Mouse (Mus musculus) midbrain, embryonic 16.5 days (tissue): ENCODE data around the gene Camta1. TPM values are rescaled to one million over a fixed set of nuclear protein-coding genes. Genes with fewer than 3 reads are reported as not detected.

Experiments used
- ATAC-seq: fragments of 200-750 bp; cut with Nextera tagmentation; 2 replicates; pipeline ENCODE4 v1.8.0; 2017; ENCODE audit warnings: moderate TSS enrichment
- H3K27ac ChIP-seq: fragments of 300-500 bp; sonication (generic); 2 replicates; pipeline ENCODE4 v1.5.1; 2014; ENCODE audit warnings: mild to moderate bottlenecking, low read length, mixed read lengths
- H3K27me3 ChIP-seq: fragments of 300-500 bp; sonication (generic); 2 replicates; pipeline ENCODE4 v1.6.1; 2014; ENCODE audit warnings: low read depth, low read length, mixed read lengths; ENCODE audit not compliant: control insufficient read depth, insufficient read depth
- H3K36me3 ChIP-seq: fragments of 300-500 bp; sonication (generic); 2 replicates; pipeline ENCODE4 v1.6.1; 2014; ENCODE audit warnings: mild to moderate bottlenecking, low read length, moderate library complexity, mixed read lengths; ENCODE audit not compliant: control insufficient read depth, insufficient read depth
- H3K4me1 ChIP-seq: fragments of 300-500 bp; sonication (generic); 2 replicates; pipeline ENCODE4 v1.6.1; 2014; ENCODE audit warnings: mild to moderate bottlenecking, low read length, mixed read lengths; ENCODE audit not compliant: control insufficient read depth, insufficient read depth
- H3K4me2 ChIP-seq: fragments of 300-500 bp; sonication (generic); 2 replicates; pipeline ENCODE4 v1.6.1; 2014; ENCODE audit warnings: mild to moderate bottlenecking, low read length, mixed read lengths
- H3K4me3 ChIP-seq: fragments of 300-500 bp; sonication (generic); 2 replicates; pipeline ENCODE4 v1.5.1; 2014; ENCODE audit warnings: low read depth, mild to moderate bottlenecking, low read length, moderate library complexity, mixed read lengths
- H3K9ac ChIP-seq: fragments of 300-500 bp; sonication (generic); 2 replicates; pipeline ENCODE4 v1.6.1; 2014; ENCODE audit warnings: low read depth, low read length, mixed read lengths
- H3K9me3 ChIP-seq: fragments of 300-500 bp; sonication (generic); replicated peaks from 2 replicates; pipeline ENCODE4 v1.6.1; 2014; ENCODE audit warnings: mild to moderate bottlenecking, low read length, mixed read lengths; ENCODE audit not compliant: control insufficient read depth, poor library complexity, severe bottlenecking
- WGBS: fragments of 180-500 bp; shearing (Covaris S2); extraction: QIAGEN DNeasy Blood & Tissue Kit; methylation state at CpG from one replicate; pipeline ENCODE4 v1.1.7; 2014; 5-methylcytosine and 5-hydroxymethylcytosine counted together
- polyA plus RNA-seq: library from polyadenylated mRNA; unstranded; fragments of >200 nt; fragmentation: Nextera tagmentation; extraction: Ambion mirVana; gene quantifications from 2 replicates; pipeline ENCODE4 v1.2.1, GENCODE M21; 2015

Camta1 gene
- polyA plus RNA-seq, 1 experiment from 2014 or later, result 159 TPM

DNA sequence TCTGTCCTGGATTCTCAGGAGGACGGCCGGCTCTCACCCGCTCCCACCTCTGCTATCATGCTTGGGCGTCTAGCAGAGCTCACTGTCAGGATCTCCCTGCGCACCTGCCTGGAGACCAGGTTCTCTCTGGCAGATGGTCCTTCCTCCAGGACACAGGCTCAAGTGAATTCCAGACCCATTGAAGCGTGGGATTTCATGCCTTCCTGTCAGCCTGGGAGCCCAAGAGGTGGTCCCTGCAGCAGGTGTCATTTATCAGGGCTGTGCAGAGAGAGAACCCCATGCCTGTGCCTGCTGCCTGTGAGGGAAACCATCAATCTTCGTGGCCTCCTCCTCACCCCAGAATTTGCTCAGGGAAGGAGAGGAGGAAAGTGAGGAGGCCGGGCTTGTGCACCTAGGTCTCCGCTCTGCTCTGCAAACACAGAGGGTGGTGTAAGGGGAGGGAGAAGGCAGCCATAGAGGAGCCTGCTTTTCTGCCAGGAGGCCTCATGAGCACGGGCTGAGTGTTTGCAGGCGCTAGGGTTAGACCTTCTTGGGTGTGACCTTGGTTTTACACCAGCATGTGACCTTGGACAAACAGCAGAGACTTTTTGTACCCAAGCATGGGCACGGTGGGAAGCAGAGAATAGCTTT lies 551.5 kb downstream of the Camta1 start:
- no peak overlapping the region for H3K9ac ChIP-seq
- H3K4me2 ChIP-seq, result no peak overlapping the region
- H3K4me1 ChIP-seq, result peaks cover 15% of the 10 kb centered on the region
- no peak overlapping the region for H3K27ac ChIP-seq
- H3K4me3 ChIP-seq, result no peak overlapping the region
- no peak for ATAC-seq
- no peaks in the 10 kb centered on the region for H3K9me3 ChIP-seq
- H3K27me3 ChIP-seq, result no peaks in the 10 kb centered on the region
- H3K36me3 ChIP-seq, result no peaks in the 10 kb centered on the region
- WGBS, result 63% methylated on average over 12 of the region's 12 CpGs

DNA sequence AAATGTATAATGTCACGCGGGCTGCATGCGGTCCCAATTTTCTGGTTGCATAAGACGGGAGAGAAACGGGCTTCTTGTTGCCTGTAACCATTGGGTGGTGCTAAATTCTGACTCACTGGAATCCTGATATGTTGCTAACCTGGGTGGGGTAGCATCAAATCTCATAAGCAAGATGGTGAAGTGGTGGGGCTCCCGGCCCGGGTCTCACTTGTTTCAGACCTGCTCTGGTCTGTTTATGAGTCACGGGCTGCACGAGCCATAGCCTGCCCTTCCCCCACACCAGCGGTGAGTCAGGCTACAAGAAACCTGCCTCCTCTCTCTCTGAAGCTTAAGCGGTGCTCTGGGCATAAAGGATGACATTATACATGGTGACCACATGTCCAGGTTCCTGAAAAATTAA lies 554.8 kb downstream of the Camta1 start:
- H3K4me2 ChIP-seq, result no peak overlapping the region
- no peak overlapping the region for H3K9ac ChIP-seq
- H3K9me3 ChIP-seq, result no peaks in the 10 kb centered on the region
- no peaks in the 10 kb centered on the region for H3K27me3 ChIP-seq
- no peak for ATAC-seq
- 84% methylated on average over 11 of the region's 11 CpGs for WGBS
- H3K27ac ChIP-seq, result no peak overlapping the region
- no peaks in the 10 kb centered on the region for H3K36me3 ChIP-seq
- no peak overlapping the region for H3K4me3 ChIP-seq
- H3K4me1 ChIP-seq, result peaks cover 24% of the 10 kb centered on the region

DNA sequence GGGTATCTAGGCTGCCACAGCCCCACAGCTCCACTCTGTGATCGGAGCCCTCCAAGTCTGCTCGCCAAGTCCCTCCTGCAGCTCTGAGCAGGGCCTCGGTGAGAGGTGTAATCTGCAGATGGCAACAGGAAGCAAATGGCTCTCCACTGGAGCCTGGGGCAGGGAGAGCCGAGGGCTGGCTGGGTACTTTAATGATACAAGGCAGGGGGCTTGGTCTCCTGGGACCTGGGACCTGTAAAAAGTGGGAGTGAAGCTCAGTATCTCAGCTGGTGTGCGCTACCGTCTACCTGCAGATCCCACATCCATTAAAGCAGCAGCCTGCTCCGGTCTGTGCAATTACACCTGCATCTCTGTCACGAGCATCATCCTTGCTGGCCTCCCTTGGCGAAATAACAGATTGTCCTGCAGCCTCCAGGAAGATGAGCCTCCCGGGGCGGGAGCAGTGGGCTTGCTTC lies 555.3 kb downstream of the Camta1 start:
- no peak for ATAC-seq
- Histone ChIP-seq H3K4me2 (no peak overlapping the region), H3K9me3 (no peaks in the 10 kb centered on the region), H3K27ac (no peak overlapping the region), H3K9ac (no peak overlapping the region), H3K27me3 (no peaks in the 10 kb centered on the region), H3K36me3 (no peaks in the 10 kb centered on the region), H3K4me3 (no peak overlapping the region), H3K4me1 (peaks cover 21% of the 10 kb centered on the region)
- WGBS, result 62% methylated on average over 11 of the region's 11 CpGs

- ATAC-seq, result no peak
- 83% methylated on average over 6 of the region's 6 CpGs for WGBS
- H3K27ac ChIP-seq, result no peak overlapping the region
- H3K4me3 ChIP-seq, result no peak overlapping the region
- peaks cover 20% of the 10 kb centered on the region for H3K4me1 ChIP-seq
- H3K9ac ChIP-seq, result no peak overlapping the region
- peaks cover 2% of the 10 kb centered on the region; the same call in 1 of the 2 replicates for H3K27me3 ChIP-seq
- no peaks in the 10 kb centered on the region for H3K9me3 ChIP-seq
- H3K4me2 ChIP-seq, result no peak overlapping the region
- no peaks in the 10 kb centered on the region for H3K36me3 ChIP-seq
Measured at GRCm38 (mm10) chr4:151305761-151306160, 555.9 kb downstream of the Camta1 start.

GRCm38 (mm10) chr4:151303931-151304330 lies 557.7 kb downstream of the Camta1 start:
- Histone ChIP-seq H3K9me3 (no peaks in the 10 kb centered on the region), H3K4me3 (no peak overlapping the region), H3K4me1 (peaks cover 11% of the 10 kb centered on the region), H3K36me3 (no peaks in the 10 kb centered on the region), H3K27me3 (peaks cover 3% of the 10 kb centered on the region; the same call in 1 of the 2 replicates), H3K9ac (no peak overlapping the region), H3K4me2 (no peak overlapping the region), H3K27ac (no peak overlapping the region)
- ATAC-seq, result no peak
- WGBS, result 70% methylated on average over 3 of the region's 3 CpGs

- 85% methylated on average over 5 of the region's 5 CpGs for WGBS
- no peaks in the 10 kb centered on the region for H3K9me3 ChIP-seq
- H3K36me3 ChIP-seq, result no peaks in the 10 kb centered on the region
- peaks cover 3% of the 10 kb centered on the region; the same call in 1 of the 2 replicates for H3K27me3 ChIP-seq
- ATAC-seq, result no peak
- H3K27ac ChIP-seq, result no peak overlapping the region
- no peak overlapping the region for H3K4me2 ChIP-seq
- H3K4me1 ChIP-seq, result peaks cover 11% of the 10 kb centered on the region
- H3K9ac ChIP-seq, result no peak overlapping the region
- no peak overlapping the region for H3K4me3 ChIP-seq
Measured at GRCm38 (mm10) chr4:151303436-151303835, 558.2 kb downstream of the Camta1 start.

DNA sequence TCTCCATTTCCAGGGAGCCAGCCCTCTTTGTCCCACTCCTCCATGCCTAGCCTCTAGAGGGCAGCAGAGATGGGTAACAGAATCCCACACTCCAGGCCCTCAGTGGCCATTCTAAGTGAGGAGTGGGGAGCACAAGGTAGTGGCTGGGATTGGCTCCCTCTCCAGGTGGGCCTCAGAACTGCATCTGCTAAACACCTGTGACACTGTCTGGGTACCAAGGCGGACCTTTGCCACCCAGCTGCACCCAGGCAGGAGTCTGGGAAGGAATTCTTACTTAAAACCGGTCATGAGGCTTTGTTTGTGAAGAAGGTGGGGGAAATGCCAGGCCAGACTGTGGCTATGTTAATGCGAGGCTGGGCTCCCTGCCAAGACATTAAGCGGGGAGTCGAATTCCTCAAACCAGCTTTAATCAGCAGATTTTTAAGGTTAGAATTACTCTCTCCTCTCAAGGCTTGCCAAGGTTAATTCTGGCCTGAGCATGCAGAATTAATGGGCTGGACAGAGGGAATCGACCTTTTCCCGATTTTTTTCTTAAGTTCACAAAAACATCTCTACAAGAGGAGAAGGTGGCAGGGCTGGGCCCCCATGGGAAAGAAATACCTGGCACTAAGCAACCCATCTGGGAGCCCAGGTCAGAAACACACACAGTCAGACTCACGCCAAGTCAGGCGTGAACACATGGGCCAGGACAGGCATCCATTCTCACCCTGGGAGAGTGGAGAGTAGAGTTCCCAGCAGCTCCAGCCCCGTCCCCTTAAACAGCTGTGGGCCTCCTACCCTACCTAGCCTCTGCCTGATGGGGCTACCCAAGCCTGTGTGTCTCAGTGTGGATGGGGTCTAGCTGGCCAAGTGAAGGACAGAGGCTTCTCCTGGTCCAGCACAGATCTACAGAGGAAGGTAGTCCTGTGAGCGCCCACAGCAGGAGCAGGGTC lies 559.2 kb downstream of the Camta1 start:
- Histone ChIP-seq H3K4me2 (no peak overlapping the region), H3K27me3 (peaks cover 3% of the 10 kb centered on the region; the same call in 1 of the 2 replicates), H3K27ac (0 out of 2 replicates have a peak overlapping the region, but pooled peaks have one; percentile 40), H3K4me1 (peaks cover 11% of the 10 kb centered on the region), H3K9ac (no peak overlapping the region), H3K36me3 (no peaks in the 10 kb centered on the region), H3K4me3 (no peak overlapping the region), H3K9me3 (no peaks in the 10 kb centered on the region)
- peak; percentile 37; the same call in 1 of the 2 replicates for ATAC-seq
- WGBS, result 41% methylated on average over 11 of the region's 11 CpGs

DNA sequence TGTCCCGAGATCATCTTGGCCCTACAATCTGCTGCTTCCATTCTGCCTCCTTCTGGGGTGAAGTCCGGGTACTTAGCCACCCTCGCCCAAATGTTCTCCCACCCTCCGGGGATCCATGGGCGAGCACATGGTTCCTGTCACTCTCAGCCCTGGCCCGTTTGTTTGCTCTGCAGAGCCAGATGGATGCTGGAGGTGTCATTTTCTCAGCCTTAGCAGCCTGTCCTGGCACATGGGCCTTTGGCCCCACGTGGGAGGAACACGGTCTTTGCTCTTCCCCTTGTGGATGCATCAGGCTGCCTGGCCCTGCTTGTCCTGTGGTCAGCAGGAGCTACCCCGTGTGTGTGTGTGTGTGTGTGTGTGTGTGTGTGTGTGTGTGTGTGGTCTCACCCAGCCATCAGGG lies 560.3 kb downstream of the Camta1 start:
- ATAC-seq, result no peak
- H3K36me3 ChIP-seq, result no peaks in the 10 kb centered on the region
- H3K4me1 ChIP-seq, result peaks cover 9% of the 10 kb centered on the region
- 69% methylated on average over 9 of the region's 9 CpGs for WGBS
- H3K9me3 ChIP-seq, result no peaks in the 10 kb centered on the region
- H3K4me2 ChIP-seq, result no peak overlapping the region
- H3K4me3 ChIP-seq, result no peak overlapping the region
- H3K9ac ChIP-seq, result no peak overlapping the region
- H3K27ac ChIP-seq, result no peak overlapping the region
- peaks cover 3% of the 10 kb centered on the region; the same call in 1 of the 2 replicates for H3K27me3 ChIP-seq

DNA sequence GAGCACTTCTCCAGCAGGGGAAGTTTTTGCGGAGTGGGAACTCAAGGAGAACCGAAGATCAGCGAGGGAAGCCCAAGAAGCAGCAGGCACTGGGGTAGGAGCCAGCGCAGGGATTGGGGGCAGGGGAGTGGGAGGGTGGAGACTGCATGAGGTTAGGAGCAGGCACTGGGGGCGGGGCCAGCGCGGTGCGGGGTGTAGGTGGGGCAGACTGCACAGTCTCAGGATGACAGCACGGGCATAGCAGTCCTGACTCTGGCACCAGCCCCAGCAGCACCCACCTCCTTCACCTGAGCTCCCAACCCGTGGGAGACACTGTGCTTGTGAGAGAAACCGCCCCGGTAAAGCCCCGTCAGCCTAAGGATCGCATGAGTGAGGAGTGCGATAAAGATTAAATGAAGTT lies 561.0 kb downstream of the Camta1 start:
- peaks cover 3% of the 10 kb centered on the region; the same call in 1 of the 2 replicates for H3K27me3 ChIP-seq
- H3K36me3 ChIP-seq, result no peaks in the 10 kb centered on the region
- no peak overlapping the region for H3K4me3 ChIP-seq
- 21% methylated on average over 15 of the region's 15 CpGs for WGBS
- no peak overlapping the region for H3K9ac ChIP-seq
- peaks cover 9% of the 10 kb centered on the region for H3K4me1 ChIP-seq
- H3K27ac ChIP-seq, result no peak overlapping the region
- no peaks in the 10 kb centered on the region for H3K9me3 ChIP-seq
- no peak for ATAC-seq
- no peak overlapping the region for H3K4me2 ChIP-seq
